Mouse (Mus musculus): Measurements from ENCODE around the gene Adamtsl3. TPM values are rescaled to one million over a fixed set of nuclear protein-coding genes. Genes with fewer than 3 reads are reported as not detected.

Gene Adamtsl3
- polyA plus RNA-seq, 1 experiment: 5.1 TPM

- Histone ChIP-seq H3K27me3 (ENCODE audit: control insufficient read depth, insufficient read depth, insufficient read length) (no peaks in the 10 kb centered on the region), H3K79me2 (ENCODE audit: control insufficient read depth, insufficient read depth) (peaks cover 30% of the 10 kb centered on the region), H3K36me3 (ENCODE audit: control insufficient read depth, insufficient read depth) (peaks cover 9% of the 10 kb centered on the region), H3ac (ENCODE audit: control insufficient read depth, insufficient read length, low read depth) (peak within 1 kb of the TSS; percentile 53), H3K4me3 (ENCODE audit: insufficient read depth, poor library complexity, severe bottlenecking) (peak within 1 kb of the TSS; percentile 56), H3K79me3 (ENCODE audit: low read depth) (peaks cover 14% of the 10 kb centered on the region)
- TF ChIP-seq CTCF (IDR thresholded peaks at IDR 0.05; ENCODE audit: control insufficient read depth, insufficient read depth, insufficient read length): no peak
- TF ChIP-seq USF1 (IDR thresholded peaks at IDR 0.05; ENCODE audit: low read depth): no peak
- TF ChIP-seq MYOG (IDR thresholded peaks at IDR 0.05; ENCODE audit: control insufficient read depth, extremely low read depth, insufficient read length): no peak
- no peak for TF ChIP-seq MYOD1 (IDR thresholded peaks at IDR 0.05; ENCODE audit: control insufficient read depth, insufficient read length, low read depth)
- no peak for TF ChIP-seq CEBPB (IDR thresholded peaks at IDR 0.05; ENCODE audit: low read depth)
- no peak for TF ChIP-seq FOSL1 (IDR thresholded peaks at IDR 0.05; ENCODE audit: insufficient read depth, low read length, poor library complexity, severe bottlenecking)
- TF ChIP-seq MAX (IDR thresholded peaks at IDR 0.05): no peak
Measured at GRCm38 (mm10) chr7:82648353-82649080, 313.0 kb downstream of the Adamtsl3 start, which contains the start of the genes Saxo2 and Efl1. Saxo2 (minus strand) TSS chr7:82648528. Efl1 (plus strand) TSS chr7:82648614.

- Histone ChIP-seq H3K4me3 (ENCODE audit: insufficient read depth, poor library complexity, severe bottlenecking) (peak overlapping the region; percentile 56), H3K79me3 (ENCODE audit: low read depth) (peaks cover 14% of the 10 kb centered on the region), H3ac (ENCODE audit: control insufficient read depth, insufficient read length, low read depth) (peak overlapping the region; percentile 53), H3K27me3 (ENCODE audit: control insufficient read depth, insufficient read depth, insufficient read length) (no peaks in the 10 kb centered on the region), H3K36me3 (ENCODE audit: control insufficient read depth, insufficient read depth) (peaks cover 9% of the 10 kb centered on the region), H3K79me2 (ENCODE audit: control insufficient read depth, insufficient read depth) (peaks cover 30% of the 10 kb centered on the region)
- no peak for TF ChIP-seq CTCF (IDR thresholded peaks at IDR 0.05; ENCODE audit: control insufficient read depth, insufficient read depth, insufficient read length)
- no peak for TF ChIP-seq FOSL1 (IDR thresholded peaks at IDR 0.05; ENCODE audit: insufficient read depth, low read length, poor library complexity, severe bottlenecking)
- TF ChIP-seq MYOD1 (IDR thresholded peaks at IDR 0.05; ENCODE audit: control insufficient read depth, insufficient read length, low read depth): no peak
- TF ChIP-seq USF1 (IDR thresholded peaks at IDR 0.05; ENCODE audit: low read depth): no peak
- no peak for TF ChIP-seq MAX (IDR thresholded peaks at IDR 0.05)
- TF ChIP-seq MYOG (IDR thresholded peaks at IDR 0.05; ENCODE audit: control insufficient read depth, extremely low read depth, insufficient read length): no peak
- no peak for TF ChIP-seq CEBPB (IDR thresholded peaks at IDR 0.05; ENCODE audit: low read depth)
Measured at GRCm38 (mm10) chr7:82649081-82649445, 313.6 kb downstream of the Adamtsl3 start.

Other genes starting within 250 kb of the Adamtsl3 start
- gene Sh3gl3, start 161.9 kb upstream of the Adamtsl3 start, polyA plus RNA-seq (2012; fragmentation: generic; extraction: Trizol): 1.1 TPM

Measured in C2C12 (cell line).